Mouse (Mus musculus): ENCODE data around the gene Chst4. TPM values are rescaled to one million over a fixed set of nuclear protein-coding genes. Genes with fewer than 3 reads are reported as not detected.

Gene Chst4
- polyA plus RNA-seq (2012; fragmentation: generic; extraction: Trizol) = not detected
- long read RNA-seq, experiment 1 = 0 reads
- long read RNA-seq, experiment 2 = 0 reads

GRCm38 (mm10) chr8:110039659-110040058 lies at the start of gene Chst4:
Gene Chst4 (minus strand): TSS chr8:110039740.
- Histone ChIP-seq H3K79me3 (ENCODE audit: low read depth) (no peaks in the 10 kb centered on the region), H3K27me3 (ENCODE audit: control insufficient read depth, insufficient read depth, insufficient read length) (peaks cover 9% of the 10 kb centered on the region), H3ac (ENCODE audit: control insufficient read depth, insufficient read length, low read depth) (no peak within 1 kb of the TSS), H3K79me2 (ENCODE audit: control insufficient read depth, insufficient read depth) (no peaks in the 10 kb centered on the region), H3K4me3 (ENCODE audit: insufficient read depth, poor library complexity, severe bottlenecking) (no peak within 1 kb of the TSS), H3K36me3 (ENCODE audit: control insufficient read depth, insufficient read depth) (no peaks in the 10 kb centered on the region)
- no peak for TF ChIP-seq CEBPB (IDR thresholded peaks at IDR 0.05; ENCODE audit: low read depth)
- no peak for TF ChIP-seq FOSL1 (IDR thresholded peaks at IDR 0.05; ENCODE audit: insufficient read depth, low read length, poor library complexity, severe bottlenecking)
- no peak for TF ChIP-seq MAX (IDR thresholded peaks at IDR 0.05)
- no peak for TF ChIP-seq MYOD1 (IDR thresholded peaks at IDR 0.05; ENCODE audit: control insufficient read depth, insufficient read length, low read depth)
- no peak for TF ChIP-seq USF1 (IDR thresholded peaks at IDR 0.05; ENCODE audit: low read depth)
- TF ChIP-seq CTCF (IDR thresholded peaks at IDR 0.05; ENCODE audit: control insufficient read depth, insufficient read depth, insufficient read length) = no peak
- no peak for TF ChIP-seq MYOG (IDR thresholded peaks at IDR 0.05; ENCODE audit: control insufficient read depth, extremely low read depth, insufficient read length)

GRCm38 (mm10) chr8:110082416-110083105 lies 43.0 kb upstream of the Chst4 start:
- Histone ChIP-seq H3K4me3 (ENCODE audit: insufficient read depth, poor library complexity, severe bottlenecking) (no peak overlapping the region), H3K27me3 (ENCODE audit: control insufficient read depth, insufficient read depth, insufficient read length) (peaks cover 11% of the 10 kb centered on the region), H3K79me2 (ENCODE audit: control insufficient read depth, insufficient read depth) (no peaks in the 10 kb centered on the region), H3ac (ENCODE audit: control insufficient read depth, insufficient read length, low read depth) (no peak overlapping the region), H3K36me3 (ENCODE audit: control insufficient read depth, insufficient read depth) (no peaks in the 10 kb centered on the region), H3K79me3 (ENCODE audit: low read depth) (no peaks in the 10 kb centered on the region)
- TF ChIP-seq MYOG (IDR thresholded peaks at IDR 0.05; ENCODE audit: control insufficient read depth, extremely low read depth, insufficient read length) (no peak), CEBPB (IDR thresholded peaks at IDR 0.05; ENCODE audit: low read depth) (no peak), USF1 (IDR thresholded peaks at IDR 0.05; ENCODE audit: low read depth) (no peak), MAX (IDR thresholded peaks at IDR 0.05) (no peak), FOSL1 (IDR thresholded peaks at IDR 0.05; ENCODE audit: insufficient read depth, low read length, poor library complexity, severe bottlenecking) (no peak), MYOD1 (IDR thresholded peaks at IDR 0.05; ENCODE audit: control insufficient read depth, insufficient read length, low read depth) (no peak), CTCF (IDR thresholded peaks at IDR 0.05; ENCODE audit: control insufficient read depth, insufficient read depth, insufficient read length) (no peak)

GRCm38 (mm10) chr8:110079282-110080221 lies 40.0 kb upstream of the Chst4 start, which contains the start of gene Zfp612:
Gene Zfp612 (plus strand): TSS chr8:110079746.
- H3ac ChIP-seq (ENCODE audit: control insufficient read depth, insufficient read length, low read depth) = no peak within 1 kb of the TSS
- H3K27me3 ChIP-seq (ENCODE audit: control insufficient read depth, insufficient read depth, insufficient read length) = peaks cover 11% of the 10 kb centered on the region
- H3K4me3 ChIP-seq (ENCODE audit: insufficient read depth, poor library complexity, severe bottlenecking) = no peak within 1 kb of the TSS
- no peaks in the 10 kb centered on the region for H3K79me2 ChIP-seq (ENCODE audit: control insufficient read depth, insufficient read depth)
- H3K79me3 ChIP-seq (ENCODE audit: low read depth) = no peaks in the 10 kb centered on the region
- no peak for TF ChIP-seq CEBPB (IDR thresholded peaks at IDR 0.05; ENCODE audit: low read depth)
- TF ChIP-seq MAX (IDR thresholded peaks at IDR 0.05) = no peak
- no peak for TF ChIP-seq MYOG (IDR thresholded peaks at IDR 0.05; ENCODE audit: control insufficient read depth, extremely low read depth, insufficient read length)
- no peak for TF ChIP-seq USF1 (IDR thresholded peaks at IDR 0.05; ENCODE audit: low read depth)
- TF ChIP-seq FOSL1 (IDR thresholded peaks at IDR 0.05; ENCODE audit: insufficient read depth, low read length, poor library complexity, severe bottlenecking) = no peak
- no peaks in the 10 kb centered on the region for H3K36me3 ChIP-seq (ENCODE audit: control insufficient read depth, insufficient read depth)

GRCm38 (mm10) chr8:110074496-110074895 lies 35.0 kb upstream of the Chst4 start:
- Histone ChIP-seq H3K4me3 (ENCODE audit: insufficient read depth, poor library complexity, severe bottlenecking) (no peak overlapping the region), H3ac (ENCODE audit: control insufficient read depth, insufficient read length, low read depth) (no peak overlapping the region), H3K79me3 (ENCODE audit: low read depth) (no peaks in the 10 kb centered on the region), H3K27me3 (ENCODE audit: control insufficient read depth, insufficient read depth, insufficient read length) (peaks cover 5% of the 10 kb centered on the region), H3K79me2 (ENCODE audit: control insufficient read depth, insufficient read depth) (no peaks in the 10 kb centered on the region), H3K36me3 (ENCODE audit: control insufficient read depth, insufficient read depth) (no peaks in the 10 kb centered on the region)
- no peak for TF ChIP-seq CTCF (IDR thresholded peaks at IDR 0.05; ENCODE audit: control insufficient read depth, insufficient read depth, insufficient read length)
- no peak for TF ChIP-seq MYOD1 (IDR thresholded peaks at IDR 0.05; ENCODE audit: control insufficient read depth, insufficient read length, low read depth)
- no peak for TF ChIP-seq USF1 (IDR thresholded peaks at IDR 0.05; ENCODE audit: low read depth)
- no peak for TF ChIP-seq MYOG (IDR thresholded peaks at IDR 0.05; ENCODE audit: control insufficient read depth, extremely low read depth, insufficient read length)
- no peak for TF ChIP-seq CEBPB (IDR thresholded peaks at IDR 0.05; ENCODE audit: low read depth)
- TF ChIP-seq MAX (IDR thresholded peaks at IDR 0.05) = no peak
- no peak for TF ChIP-seq FOSL1 (IDR thresholded peaks at IDR 0.05; ENCODE audit: insufficient read depth, low read length, poor library complexity, severe bottlenecking)

GRCm38 (mm10) chr8:110071600-110071999 lies 32.1 kb upstream of the Chst4 start:
- TF ChIP-seq MAX (IDR thresholded peaks at IDR 0.05) (no peak), FOSL1 (IDR thresholded peaks at IDR 0.05; ENCODE audit: insufficient read depth, low read length, poor library complexity, severe bottlenecking) (no peak), CTCF (IDR thresholded peaks at IDR 0.05; ENCODE audit: control insufficient read depth, insufficient read depth, insufficient read length) (peak; percentile 81), CEBPB (IDR thresholded peaks at IDR 0.05; ENCODE audit: low read depth) (no peak), MYOD1 (IDR thresholded peaks at IDR 0.05; ENCODE audit: control insufficient read depth, insufficient read length, low read depth) (no peak)
- Histone ChIP-seq H3K79me3 (ENCODE audit: low read depth) (no peaks in the 10 kb centered on the region), H3K27me3 (ENCODE audit: control insufficient read depth, insufficient read depth, insufficient read length) (peaks cover 3% of the 10 kb centered on the region), H3K79me2 (ENCODE audit: control insufficient read depth, insufficient read depth) (no peaks in the 10 kb centered on the region), H3K4me3 (ENCODE audit: insufficient read depth, poor library complexity, severe bottlenecking) (no peak overlapping the region), H3K36me3 (ENCODE audit: control insufficient read depth, insufficient read depth) (no peaks in the 10 kb centered on the region), H3ac (ENCODE audit: control insufficient read depth, insufficient read length, low read depth) (no peak overlapping the region)
